Mouse (Mus musculus): ENCODE measurements around the gene Relch. TPM values are rescaled to one million over a fixed set of nuclear protein-coding genes. Genes with fewer than 3 reads are reported as not detected.
A peak's percentile ranks its signal among the peaks of the same experiment; 100 is the strongest.

Relch gene
- polyA plus RNA-seq, 1 experiment from 2014 or later = 25.1 TPM

DNA sequence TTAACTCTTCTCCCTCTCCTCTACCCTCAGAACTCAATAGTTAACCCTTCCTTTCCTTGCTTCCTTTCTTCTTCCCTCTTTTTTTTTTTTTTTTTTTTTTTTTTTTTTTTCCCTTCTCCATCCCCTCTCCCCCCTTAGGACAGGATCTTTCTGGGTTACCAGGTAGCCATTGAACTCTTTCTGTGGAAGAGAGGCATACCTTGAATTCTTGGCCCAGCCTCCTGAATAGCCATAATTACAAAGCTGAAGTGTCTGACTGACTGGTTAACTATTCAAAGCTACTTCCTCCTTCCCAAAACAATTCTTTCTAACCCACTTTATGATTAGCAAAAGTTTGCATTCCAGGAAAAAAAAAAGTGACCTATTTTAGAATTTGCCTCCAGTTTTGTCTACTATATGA is 6.0 kb downstream of the Relch start:
- Histone ChIP-seq H3K27me3 (replicated peaks; ENCODE audit: control insufficient read depth, insufficient read depth, low read length) (no peaks in the 10 kb centered on the region), H3K4me1 (replicated peaks; ENCODE audit: control insufficient read depth, insufficient read depth, low read length) (no peaks in the 10 kb centered on the region; the same call in 1 of the 2 replicates), H3K4me2 (no peak overlapping the region), H3K36me3 (ENCODE audit: control insufficient read depth, insufficient read depth, low read length) (no peaks in the 10 kb centered on the region), H3K27ac (ENCODE audit: low read depth, low read length) (no peak overlapping the region), H3K4me3 (ENCODE audit: low read depth, low read length) (no peak overlapping the region), H3K9ac (ENCODE audit: low read depth, low read length) (no peak overlapping the region), H3K9me3 (ENCODE audit: control insufficient read depth, low read length) (no peaks in the 10 kb centered on the region)
- no peak for ATAC-seq (replicated peaks; ENCODE audit: low FRiP score)
- no peak for DNase-seq (ENCODE audit: low spot score)

DNA sequence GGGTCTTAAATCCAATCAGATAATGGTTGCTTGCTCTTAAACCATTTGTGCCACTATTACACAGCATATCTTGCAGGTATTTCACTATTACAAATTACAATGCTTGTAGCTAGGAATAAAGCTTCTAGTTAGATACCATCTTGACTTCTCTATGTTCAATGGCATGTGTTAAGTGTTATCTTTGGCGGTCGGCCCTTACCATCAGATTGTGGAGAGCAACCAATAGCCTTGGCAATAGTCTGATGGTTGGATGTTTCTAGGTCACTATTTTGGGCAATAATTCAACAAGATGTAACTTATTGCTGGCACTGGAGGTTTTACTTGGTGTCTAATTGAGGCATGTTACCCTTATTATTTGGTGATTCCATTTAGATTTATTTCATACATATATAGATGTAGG is 11.1 kb downstream of the Relch start:
- no peak overlapping the region for H3K27ac ChIP-seq (ENCODE audit: low read depth, low read length)
- H3K4me2 ChIP-seq = no peak overlapping the region
- ATAC-seq (replicated peaks; ENCODE audit: low FRiP score) = no peak
- H3K27me3 ChIP-seq (replicated peaks; ENCODE audit: control insufficient read depth, insufficient read depth, low read length) = no peaks in the 10 kb centered on the region
- no peak overlapping the region for H3K9ac ChIP-seq (ENCODE audit: low read depth, low read length)
- no peaks in the 10 kb centered on the region for H3K4me1 ChIP-seq (replicated peaks; ENCODE audit: control insufficient read depth, insufficient read depth, low read length)
- H3K36me3 ChIP-seq (ENCODE audit: control insufficient read depth, insufficient read depth, low read length) = no peaks in the 10 kb centered on the region
- no peaks in the 10 kb centered on the region for H3K9me3 ChIP-seq (ENCODE audit: control insufficient read depth, low read length)
- WGBS = 87% methylated on average over 2 of the region's 2 CpGs
- DNase-seq (ENCODE audit: low spot score) = no peak
- H3K4me3 ChIP-seq (ENCODE audit: low read depth, low read length) = no peak overlapping the region

DNA sequence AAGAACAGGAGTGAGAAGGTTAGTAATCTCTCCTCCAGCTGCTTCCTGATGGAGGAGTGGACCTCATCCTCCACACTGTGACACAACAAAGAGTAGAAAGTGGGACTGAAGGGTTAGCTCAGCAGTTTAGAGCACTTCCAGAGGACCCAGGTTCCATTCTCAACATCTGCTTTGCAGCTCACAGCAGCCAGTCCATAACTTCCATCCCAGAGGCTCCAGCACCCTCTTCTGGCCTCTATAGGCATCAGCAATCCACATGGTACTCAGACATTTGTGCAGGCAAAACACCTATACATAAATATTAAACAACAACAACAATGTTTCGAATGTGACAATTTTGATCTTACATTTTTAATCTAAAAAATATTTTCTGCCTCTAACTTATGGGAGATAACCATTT is 16.9 kb downstream of the Relch start:
- no peaks in the 10 kb centered on the region for H3K4me1 ChIP-seq (replicated peaks; ENCODE audit: control insufficient read depth, insufficient read depth, low read length)
- H3K4me2 ChIP-seq = no peak overlapping the region
- H3K9me3 ChIP-seq (ENCODE audit: control insufficient read depth, low read length) = no peaks in the 10 kb centered on the region
- H3K4me3 ChIP-seq (ENCODE audit: low read depth, low read length) = no peak overlapping the region
- ATAC-seq (replicated peaks; ENCODE audit: low FRiP score) (peak; percentile 58; the same call in 1 of the 2 replicates), DNase-seq (ENCODE audit: low spot score) (no peak)
- WGBS = 88% methylated on average over 1 of the region's 1 CpGs
- no peak overlapping the region for H3K9ac ChIP-seq (ENCODE audit: low read depth, low read length)
- H3K27ac ChIP-seq (ENCODE audit: low read depth, low read length) = no peak overlapping the region
- H3K27me3 ChIP-seq (replicated peaks; ENCODE audit: control insufficient read depth, insufficient read depth, low read length) = no peaks in the 10 kb centered on the region
- no peaks in the 10 kb centered on the region for H3K36me3 ChIP-seq (ENCODE audit: control insufficient read depth, insufficient read depth, low read length)

DNA sequence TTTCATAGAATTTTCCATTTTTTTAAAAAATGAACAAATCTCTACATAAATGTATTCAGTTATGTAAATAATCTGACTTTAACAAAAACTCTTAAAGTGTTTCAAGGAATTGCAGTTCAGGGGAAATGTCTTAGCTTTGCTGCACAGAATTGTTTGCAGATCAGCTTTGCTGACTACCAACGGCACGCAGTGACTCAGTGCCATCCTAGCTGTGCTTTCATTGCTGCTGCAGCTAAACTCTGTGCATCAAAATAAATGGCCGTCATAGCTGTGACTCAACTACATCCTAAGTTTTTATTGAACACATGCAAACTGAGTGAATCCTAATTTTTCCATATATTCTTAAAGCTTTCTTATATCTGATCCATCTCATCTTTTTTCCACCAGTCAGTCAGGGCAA is 21.8 kb downstream of the Relch start:
- 88% methylated on average over 3 of the region's 3 CpGs for WGBS
- Histone ChIP-seq H3K4me2 (no peak overlapping the region), H3K27me3 (replicated peaks; ENCODE audit: control insufficient read depth, insufficient read depth, low read length) (no peaks in the 10 kb centered on the region), H3K36me3 (ENCODE audit: control insufficient read depth, insufficient read depth, low read length) (no peaks in the 10 kb centered on the region), H3K4me3 (ENCODE audit: low read depth, low read length) (no peak overlapping the region), H3K9ac (ENCODE audit: low read depth, low read length) (no peak overlapping the region), H3K4me1 (replicated peaks; ENCODE audit: control insufficient read depth, insufficient read depth, low read length) (no peaks in the 10 kb centered on the region), H3K9me3 (ENCODE audit: control insufficient read depth, low read length) (no peaks in the 10 kb centered on the region), H3K27ac (ENCODE audit: low read depth, low read length) (no peak overlapping the region)
- no peak for DNase-seq (ENCODE audit: low spot score)
- ATAC-seq (replicated peaks; ENCODE audit: low FRiP score) = no peak

DNA sequence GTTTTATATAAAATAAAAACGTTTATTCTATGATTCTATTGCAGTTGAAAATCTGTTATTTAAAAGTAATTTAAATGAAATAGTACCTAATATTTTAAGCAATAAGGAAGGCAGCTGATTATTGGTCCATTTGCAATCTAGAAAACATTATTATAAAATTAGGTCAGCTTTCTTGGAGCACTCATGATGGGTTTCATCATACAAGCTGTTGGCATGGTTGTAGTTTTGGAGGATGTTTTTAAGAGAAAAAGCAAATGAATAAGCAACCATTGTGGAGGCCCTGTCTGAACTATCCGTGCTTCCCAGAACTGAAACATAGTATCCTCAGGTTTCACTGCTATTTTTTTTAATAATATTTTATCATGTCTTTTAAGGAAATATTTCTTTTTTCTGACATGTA is 31.9 kb downstream of the Relch start:
- Histone ChIP-seq H3K27me3 (replicated peaks; ENCODE audit: control insufficient read depth, insufficient read depth, low read length) (no peaks in the 10 kb centered on the region), H3K9ac (ENCODE audit: low read depth, low read length) (no peak overlapping the region), H3K4me2 (no peak overlapping the region), H3K4me1 (replicated peaks; ENCODE audit: control insufficient read depth, insufficient read depth, low read length) (no peaks in the 10 kb centered on the region), H3K27ac (ENCODE audit: low read depth, low read length) (no peak overlapping the region), H3K4me3 (ENCODE audit: low read depth, low read length) (no peak overlapping the region), H3K9me3 (ENCODE audit: control insufficient read depth, low read length) (no peaks in the 10 kb centered on the region), H3K36me3 (ENCODE audit: control insufficient read depth, insufficient read depth, low read length) (no peaks in the 10 kb centered on the region)
- ATAC-seq (replicated peaks; ENCODE audit: low FRiP score) (no peak), DNase-seq (ENCODE audit: low spot score) (no peak)
- 80% methylated on average over 2 of the region's 2 CpGs for WGBS

DNA sequence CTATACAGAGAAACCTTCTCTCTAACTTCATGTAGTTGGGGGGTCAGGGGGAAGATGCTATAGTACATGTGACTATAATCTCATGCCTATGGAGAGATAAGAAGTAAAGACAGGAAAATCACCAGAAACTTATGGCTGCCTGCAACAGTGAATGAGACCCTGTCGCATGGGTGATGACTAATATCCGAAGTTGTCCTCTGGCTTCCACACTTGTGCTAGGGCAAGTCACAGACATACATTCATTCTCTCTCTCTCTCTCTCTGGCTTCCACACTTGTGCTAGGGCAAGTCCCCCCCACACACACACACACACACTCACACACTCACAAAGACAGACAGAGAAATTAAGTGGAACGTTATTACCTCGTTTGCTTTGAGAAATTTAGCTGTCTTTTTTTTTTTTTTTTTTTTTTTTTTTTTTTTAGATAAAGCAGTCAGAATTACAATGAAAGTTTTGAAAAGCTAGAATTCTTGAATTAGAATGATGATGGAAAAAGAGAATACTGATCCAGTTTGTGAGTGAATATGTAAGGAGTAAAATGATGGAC is 37.4 kb downstream of the Relch start:
- no peak overlapping the region for H3K27ac ChIP-seq (ENCODE audit: low read depth, low read length)
- H3K4me1 ChIP-seq (replicated peaks; ENCODE audit: control insufficient read depth, insufficient read depth, low read length) = no peaks in the 10 kb centered on the region
- no peaks in the 10 kb centered on the region for H3K9me3 ChIP-seq (ENCODE audit: control insufficient read depth, low read length)
- no peak for DNase-seq (ENCODE audit: low spot score)
- no peak for ATAC-seq (replicated peaks; ENCODE audit: low FRiP score)
- no peaks in the 10 kb centered on the region for H3K27me3 ChIP-seq (replicated peaks; ENCODE audit: control insufficient read depth, insufficient read depth, low read length)
- H3K4me3 ChIP-seq (ENCODE audit: low read depth, low read length) = no peak overlapping the region
- peaks cover 2% of the 10 kb centered on the region; the same call in 1 of the 2 replicates for H3K36me3 ChIP-seq (ENCODE audit: control insufficient read depth, insufficient read depth, low read length)
- 86% methylated on average over 4 of the region's 4 CpGs for WGBS
- no peak overlapping the region for H3K4me2 ChIP-seq
- H3K9ac ChIP-seq (ENCODE audit: low read depth, low read length) = no peak overlapping the region

DNA sequence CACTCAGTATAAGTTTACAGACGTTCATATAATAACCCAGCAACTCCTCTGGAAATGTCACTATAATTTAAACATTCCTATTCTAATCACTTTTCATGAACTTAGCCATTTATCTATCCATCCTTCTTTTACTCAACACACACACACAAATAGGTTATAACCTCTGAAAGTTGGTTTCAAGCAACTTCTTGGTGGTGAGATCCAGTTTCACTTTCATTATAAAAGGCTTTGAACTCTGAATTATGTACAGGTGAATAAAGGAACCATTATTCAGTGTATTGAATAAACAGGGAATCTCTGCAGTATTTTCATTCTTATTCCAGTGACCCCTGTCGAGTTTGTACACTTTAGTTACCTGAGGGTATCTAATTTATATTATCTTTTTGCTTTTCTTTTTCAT is 45.8 kb downstream of the Relch start:
- WGBS = 85% methylated on average over 2 of the region's 2 CpGs
- H3K27me3 ChIP-seq (replicated peaks; ENCODE audit: control insufficient read depth, insufficient read depth, low read length) = no peaks in the 10 kb centered on the region
- DNase-seq (ENCODE audit: low spot score) (no peak), ATAC-seq (replicated peaks; ENCODE audit: low FRiP score) (no peak)
- H3K27ac ChIP-seq (ENCODE audit: low read depth, low read length) = no peak overlapping the region
- H3K4me3 ChIP-seq (ENCODE audit: low read depth, low read length) = no peak overlapping the region
- no peaks in the 10 kb centered on the region for H3K4me1 ChIP-seq (replicated peaks; ENCODE audit: control insufficient read depth, insufficient read depth, low read length)
- H3K9me3 ChIP-seq (ENCODE audit: control insufficient read depth, low read length) = no peaks in the 10 kb centered on the region
- peaks cover 2% of the 10 kb centered on the region; the same call in 1 of the 2 replicates for H3K36me3 ChIP-seq (ENCODE audit: control insufficient read depth, insufficient read depth, low read length)
- H3K9ac ChIP-seq (ENCODE audit: low read depth, low read length) = no peak overlapping the region
- H3K4me2 ChIP-seq = no peak overlapping the region

DNA sequence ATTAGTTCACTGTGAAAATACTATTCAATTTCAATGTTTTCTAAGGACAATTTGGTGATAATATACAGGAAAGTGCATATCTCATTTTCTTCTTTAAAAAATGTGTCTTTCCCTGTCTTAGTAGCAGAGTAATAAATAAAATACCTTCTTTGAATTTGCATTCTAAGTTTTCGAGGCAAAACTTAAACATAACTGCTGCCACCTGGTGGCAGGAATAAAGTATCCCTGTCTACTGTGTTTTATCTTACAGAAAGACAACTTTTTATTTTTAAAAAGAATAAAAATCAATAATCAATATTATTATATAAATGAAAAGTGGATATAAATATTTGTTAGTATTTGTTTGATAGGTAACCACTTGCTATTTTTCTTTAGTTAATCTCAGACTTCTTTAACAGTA is 47.6 kb downstream of the Relch start:
- no peak overlapping the region for H3K4me3 ChIP-seq (ENCODE audit: low read depth, low read length)
- no peak for DNase-seq (ENCODE audit: low spot score)
- 44% methylated on average over 1 of the region's 1 CpGs for WGBS
- H3K9ac ChIP-seq (ENCODE audit: low read depth, low read length) = no peak overlapping the region
- no peak overlapping the region for H3K27ac ChIP-seq (ENCODE audit: low read depth, low read length)
- H3K9me3 ChIP-seq (ENCODE audit: control insufficient read depth, low read length) = no peaks in the 10 kb centered on the region
- ATAC-seq (replicated peaks; ENCODE audit: low FRiP score) = no peak
- H3K27me3 ChIP-seq (replicated peaks; ENCODE audit: control insufficient read depth, insufficient read depth, low read length) = no peaks in the 10 kb centered on the region
- H3K4me2 ChIP-seq = no peak overlapping the region
- no peaks in the 10 kb centered on the region; the same call in 1 of the 2 replicates for H3K36me3 ChIP-seq (ENCODE audit: control insufficient read depth, insufficient read depth, low read length)
- no peaks in the 10 kb centered on the region for H3K4me1 ChIP-seq (replicated peaks; ENCODE audit: control insufficient read depth, insufficient read depth, low read length)

DNA sequence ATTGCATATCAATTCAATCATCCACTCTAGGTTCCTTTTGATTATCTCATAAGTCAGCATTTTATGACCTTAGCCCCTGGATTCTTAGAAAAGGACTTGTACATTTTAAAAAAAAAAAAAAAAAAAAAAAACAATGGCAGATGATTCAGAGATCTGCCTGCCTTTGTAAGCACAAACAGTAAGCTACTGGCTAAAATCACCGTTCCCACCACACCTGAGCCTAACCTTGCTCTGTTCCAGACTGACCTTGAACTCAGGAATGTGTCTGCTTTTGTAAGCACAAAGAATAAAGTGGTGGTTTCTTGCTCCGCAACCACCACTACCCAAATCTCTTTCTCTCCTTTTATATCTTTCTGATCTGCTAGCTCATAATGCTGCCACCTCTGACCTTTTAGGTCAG is 49.2 kb downstream of the Relch start:
- Histone ChIP-seq H3K4me2 (no peak overlapping the region), H3K36me3 (ENCODE audit: control insufficient read depth, insufficient read depth, low read length) (no peaks in the 10 kb centered on the region; the same call in 1 of the 2 replicates), H3K9ac (ENCODE audit: low read depth, low read length) (no peak overlapping the region), H3K4me3 (ENCODE audit: low read depth, low read length) (no peak overlapping the region), H3K27me3 (replicated peaks; ENCODE audit: control insufficient read depth, insufficient read depth, low read length) (no peaks in the 10 kb centered on the region), H3K4me1 (replicated peaks; ENCODE audit: control insufficient read depth, insufficient read depth, low read length) (no peaks in the 10 kb centered on the region), H3K27ac (ENCODE audit: low read depth, low read length) (no peak overlapping the region), H3K9me3 (ENCODE audit: control insufficient read depth, low read length) (no peaks in the 10 kb centered on the region)
- ATAC-seq (replicated peaks; ENCODE audit: low FRiP score) (no peak), DNase-seq (ENCODE audit: low spot score) (no peak)
- WGBS = 83% methylated on average over 2 of the region's 2 CpGs

Data from liver, embryonic 11.5 days (tissue).